Mouse (Mus musculus) stomach, embryonic 15.5 days (tissue): ENCODE measurements around the gene Ddx46. TPM values are rescaled to one million over a fixed set of nuclear protein-coding genes. Genes with fewer than 3 reads are reported as not detected.
A peak's percentile ranks its signal among the peaks of the same experiment; 100 is the strongest.

Experiments used
- ATAC-seq: fragments of 200-750 bp; cut with Nextera tagmentation; 2 replicates; pipeline ENCODE4 v1.8.0; 2017; ENCODE audit warnings: low read depth, moderate number of reproducible peaks, moderate TSS enrichment; ENCODE audit not compliant: insufficient read depth, low FRiP score
- H3K27ac ChIP-seq: fragments of 300-500 bp; sonication (generic); 2 replicates; pipeline ENCODE4 v1.5.1; 2015; ENCODE audit warnings: mild to moderate bottlenecking, inconsistent platforms
- H3K27me3 ChIP-seq: fragments of 300-500 bp; sonication (generic); replicated peaks from 2 replicates; pipeline ENCODE4 v1.6.1; 2015; ENCODE audit warnings: inconsistent platforms
- H3K36me3 ChIP-seq: fragments of 300-500 bp; sonication (generic); 2 replicates; pipeline ENCODE4 v1.6.1; 2015; ENCODE audit warnings: inconsistent platforms
- H3K4me1 ChIP-seq: fragments of 300-500 bp; sonication (generic); 2 replicates; pipeline ENCODE4 v1.6.1; 2015; ENCODE audit warnings: inconsistent platforms
- H3K4me2 ChIP-seq: fragments of 300-500 bp; sonication (generic); 2 replicates; pipeline ENCODE4 v1.6.1; 2015; ENCODE audit warnings: mild to moderate bottlenecking, inconsistent platforms
- H3K4me3 ChIP-seq: fragments of 300-500 bp; sonication (generic); replicated peaks from 2 replicates; pipeline ENCODE4 v1.5.1; 2015; ENCODE audit warnings: inconsistent platforms
- H3K9ac ChIP-seq: fragments of 300-500 bp; sonication (generic); 2 replicates; pipeline ENCODE4 v1.6.1; 2015; ENCODE audit warnings: inconsistent platforms
- H3K9me3 ChIP-seq: fragments of 300-500 bp; sonication (generic); 2 replicates; pipeline ENCODE4 v1.6.1; 2016; ENCODE audit warnings: inconsistent platforms
- WGBS: fragments of 180-500 bp; shearing (Covaris S2); methylation state at CpG from one replicate; pipeline ENCODE4 v1.1.7; 2015; 5-methylcytosine and 5-hydroxymethylcytosine counted together
- polyA plus RNA-seq: library from polyadenylated mRNA; unstranded; fragments of >200 nt; fragmentation: Nextera tagmentation; extraction: Ambion mirVana; gene quantifications from 2 replicates; pipeline ENCODE4 v1.2.1, GENCODE M21; 2015

Ddx46 gene
- 31.6 and 33.5 TPM in 2 replicates for polyA plus RNA-seq

DNA sequence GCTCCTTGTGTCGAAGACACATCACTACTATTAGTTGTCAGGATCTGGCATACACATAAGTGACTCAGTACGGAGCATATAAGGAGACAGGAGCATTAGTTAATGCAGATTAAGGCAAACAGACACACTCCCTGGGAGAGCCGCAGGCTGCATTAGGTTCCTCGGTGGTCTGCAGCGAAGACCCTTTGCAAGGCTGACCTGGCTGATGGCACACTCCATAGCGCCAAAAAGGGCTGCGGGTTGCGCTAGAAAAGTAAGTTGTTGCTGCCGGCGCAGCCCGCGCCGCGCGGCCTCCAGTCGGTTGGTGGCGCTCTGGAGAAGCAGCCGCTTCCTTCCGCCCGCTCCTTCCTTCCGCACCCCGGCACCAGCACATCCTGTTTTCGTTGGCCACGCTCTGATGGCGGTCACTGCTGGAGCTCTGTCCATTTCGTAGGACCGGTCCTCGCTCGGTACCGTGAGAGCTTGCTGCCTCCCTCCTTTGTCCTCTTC, at the start of gene Ddx46:
Ddx46 (plus strand) TSS at position 389 of the 489 bp plus-strand sequence.
- Histone ChIP-seq H3K9me3 (no peaks in the 10 kb centered on the region), H3K36me3 (peaks cover 28% of the 10 kb centered on the region), H3K4me2 (peak within 1 kb of the TSS; percentile 78), H3K4me3 (peak within 1 kb of the TSS; percentile 95), H3K9ac (peak within 1 kb of the TSS; percentile 89), H3K27ac (no peak within 1 kb of the TSS), H3K27me3 (no peaks in the 10 kb centered on the region), H3K4me1 (peaks cover 9% of the 10 kb centered on the region; the same call in 1 of the 2 replicates)
- WGBS, result 5% methylated on average over 30 of the region's 30 CpGs
- ATAC-seq, result peak; percentile 79

DNA sequence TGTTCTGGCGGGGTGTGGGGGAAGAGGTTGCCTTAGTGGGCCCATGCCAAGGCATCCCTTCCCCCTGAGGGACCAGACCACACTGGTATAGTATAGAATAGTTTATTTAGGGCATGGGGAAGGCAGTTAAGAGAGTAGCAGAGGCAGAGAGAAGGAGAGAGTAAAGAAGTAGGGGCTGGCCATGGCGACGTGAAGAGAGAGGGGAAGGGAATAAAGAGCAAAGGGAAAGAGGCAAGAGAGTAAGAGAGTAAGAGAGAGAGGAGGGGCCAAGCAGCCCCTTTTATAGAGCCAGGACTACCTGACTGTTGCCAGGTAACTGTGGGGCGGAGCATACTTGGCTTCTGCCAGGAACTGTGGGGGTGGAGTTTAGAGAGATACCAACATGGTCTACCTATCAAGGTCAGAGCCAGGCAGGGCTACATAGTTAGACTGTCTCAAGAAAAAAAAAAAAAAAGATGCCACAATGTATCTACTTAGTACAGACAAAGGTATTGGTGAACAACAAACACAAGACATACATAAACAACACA, 42.8 kb upstream of the Ddx46 start:
- Histone ChIP-seq H3K4me1 (peaks cover 7% of the 10 kb centered on the region; the same call in 1 of the 2 replicates), H3K27me3 (no peaks in the 10 kb centered on the region), H3K4me3 (no peak overlapping the region), H3K9me3 (no peaks in the 10 kb centered on the region), H3K9ac (no peak overlapping the region), H3K36me3 (peaks cover 20% of the 10 kb centered on the region), H3K27ac (no peak overlapping the region), H3K4me2 (no peak overlapping the region; the same call in 1 of the 2 replicates)
- WGBS, result 72% methylated on average over 4 of the region's 4 CpGs
- ATAC-seq, result no peak

DNA sequence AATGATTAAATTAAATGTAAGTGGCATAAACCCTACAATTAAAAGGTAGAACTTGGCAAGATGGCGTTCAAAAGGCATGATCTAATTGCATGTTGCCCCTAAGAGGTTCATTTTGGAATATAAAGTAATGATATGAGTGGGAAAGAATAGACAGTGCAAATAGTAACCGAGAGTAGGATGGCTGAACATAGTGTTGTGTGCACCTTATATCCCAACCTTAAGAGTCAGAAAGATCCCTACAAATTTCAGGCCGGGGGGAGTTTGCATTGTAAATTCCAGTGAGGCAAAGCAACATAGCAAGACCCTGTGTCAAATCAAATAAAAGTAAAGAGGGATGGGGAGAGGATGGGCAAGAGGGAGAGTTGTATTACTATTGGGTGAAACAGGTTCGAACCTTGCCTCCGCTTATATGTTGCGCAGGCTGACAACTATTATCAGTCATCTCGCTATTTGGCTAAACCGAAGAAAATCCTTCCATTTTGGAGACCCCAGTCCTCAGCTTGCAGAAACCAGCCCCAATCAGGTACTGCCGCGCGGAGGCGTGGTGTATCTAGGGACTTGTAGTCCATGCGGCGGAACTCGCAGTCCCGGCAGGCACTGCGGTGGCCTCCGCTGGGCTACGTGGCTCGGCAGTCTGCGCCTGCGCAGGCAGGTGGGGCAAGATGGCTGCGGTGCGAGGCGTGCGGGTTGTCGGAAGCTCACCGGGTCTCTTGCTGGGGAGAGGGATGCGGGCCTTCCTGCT, 42.1 kb upstream of the Ddx46 start:
- no peaks in the 10 kb centered on the region for H3K9me3 ChIP-seq
- H3K4me2 ChIP-seq, result peak overlapping the region; percentile 57
- H3K4me3 ChIP-seq, result peak overlapping the region; percentile 72
- peaks cover 25% of the 10 kb centered on the region for H3K36me3 ChIP-seq
- H3K4me1 ChIP-seq, result peaks cover 7% of the 10 kb centered on the region; the same call in 1 of the 2 replicates
- no peaks in the 10 kb centered on the region for H3K27me3 ChIP-seq
- H3K9ac ChIP-seq, result peak overlapping the region; percentile 92
- H3K27ac ChIP-seq, result peak overlapping the region; percentile 54; the same call in 1 of the 2 replicates
- ATAC-seq, result peak; percentile 98
- WGBS, result 4% methylated on average over 29 of the region's 29 CpGs

DNA sequence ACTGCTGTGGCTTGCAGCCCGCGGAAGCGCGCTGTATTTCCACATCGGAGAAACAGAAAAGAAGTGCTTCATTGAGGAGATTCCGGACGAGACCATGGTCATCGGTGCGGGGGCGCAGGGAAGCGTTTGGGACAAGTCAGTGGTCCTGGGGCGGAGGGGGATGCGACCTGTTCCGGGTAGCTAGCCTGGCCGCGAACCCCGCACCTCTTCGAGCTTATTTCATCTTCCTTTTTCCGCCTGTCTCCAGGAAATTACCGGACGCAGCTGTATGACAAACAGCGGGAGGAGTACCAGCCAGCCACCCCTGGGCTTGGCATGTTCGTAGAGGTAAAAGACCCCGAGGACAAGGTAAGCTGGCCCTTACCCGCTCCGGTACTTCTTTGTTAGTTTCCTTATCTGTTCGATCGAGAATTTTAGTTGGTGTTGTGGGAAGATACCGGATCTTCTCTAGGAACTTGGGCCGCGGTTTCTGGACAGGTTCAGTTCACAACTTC, 41.5 kb upstream of the Ddx46 start:
- under 1% methylated on average over 31 of the region's 31 CpGs for WGBS
- Histone ChIP-seq H3K4me2 (peak overlapping the region; percentile 57), H3K27ac (peak overlapping the region; percentile 54)

DNA sequence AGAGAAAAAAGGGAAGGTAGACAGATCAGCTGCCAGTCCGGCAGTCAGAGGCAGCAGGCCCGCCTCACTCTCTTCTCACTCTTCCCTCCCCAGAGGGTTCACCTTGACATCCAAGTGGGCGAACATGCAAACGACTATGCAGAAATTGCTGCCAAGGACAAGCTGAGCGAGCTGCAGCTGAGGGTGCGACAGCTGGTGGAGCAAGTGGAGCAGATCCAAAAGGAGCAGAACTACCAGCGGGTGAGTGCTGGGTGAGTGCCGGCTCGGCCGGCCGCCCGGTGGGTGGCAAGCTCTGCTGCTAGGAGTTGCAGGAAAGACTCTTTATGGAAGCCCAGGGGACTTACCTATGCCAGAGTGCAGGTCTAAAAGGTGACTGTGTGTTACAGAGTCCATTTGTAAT, 39.5 kb upstream of the Ddx46 start:
- H3K27ac ChIP-seq, result no peak overlapping the region
- H3K27me3 ChIP-seq, result no peaks in the 10 kb centered on the region
- no peak overlapping the region for H3K4me2 ChIP-seq
- no peak overlapping the region for H3K9ac ChIP-seq
- H3K4me1 ChIP-seq, result peaks cover 8% of the 10 kb centered on the region; the same call in 1 of the 2 replicates
- WGBS, result 89% methylated on average over 12 of the region's 12 CpGs
- no peaks in the 10 kb centered on the region for H3K9me3 ChIP-seq
- no peak overlapping the region for H3K4me3 ChIP-seq
- ATAC-seq, result no peak
- H3K36me3 ChIP-seq, result peaks cover 30% of the 10 kb centered on the region

More for the DNA sequence above, 41.5 kb upstream of the Ddx46 start:
- Histone ChIP-seq H3K9ac (peak overlapping the region; percentile 92), H3K27me3 (no peaks in the 10 kb centered on the region), H3K4me1 (peaks cover 7% of the 10 kb centered on the region; the same call in 1 of the 2 replicates), H3K36me3 (peaks cover 30% of the 10 kb centered on the region), H3K4me3 (peak overlapping the region; percentile 72), H3K9me3 (no peaks in the 10 kb centered on the region)
- peak; percentile 17; the same call in 1 of the 2 replicates for ATAC-seq

DNA sequence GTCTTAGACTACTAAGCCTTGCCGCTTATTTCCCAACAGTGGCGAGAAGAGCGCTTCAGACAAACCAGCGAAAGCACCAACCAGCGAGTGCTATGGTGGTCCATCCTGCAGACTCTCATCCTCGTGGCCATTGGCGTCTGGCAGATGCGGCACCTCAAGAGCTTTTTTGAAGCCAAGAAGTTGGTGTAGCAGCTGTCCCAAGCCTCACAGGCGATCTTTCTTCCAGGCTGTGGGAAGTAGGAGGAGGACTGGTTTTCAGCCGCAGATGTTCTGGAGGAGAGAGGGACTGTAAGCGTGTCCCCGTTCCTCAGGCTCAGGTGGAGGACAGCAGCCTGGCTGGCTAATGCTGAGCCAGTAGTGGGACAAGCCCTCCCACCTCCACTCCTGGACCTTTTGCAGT, 38.0 kb upstream of the Ddx46 start:
- no peak overlapping the region for H3K4me3 ChIP-seq
- peaks cover 30% of the 10 kb centered on the region for H3K36me3 ChIP-seq
- H3K27ac ChIP-seq, result no peak overlapping the region
- 96% methylated on average over 12 of the region's 12 CpGs for WGBS
- H3K4me2 ChIP-seq, result no peak overlapping the region
- ATAC-seq, result no peak
- no peaks in the 10 kb centered on the region for H3K27me3 ChIP-seq
- peaks cover 15% of the 10 kb centered on the region for H3K4me1 ChIP-seq
- H3K9me3 ChIP-seq, result no peaks in the 10 kb centered on the region
- no peak overlapping the region for H3K9ac ChIP-seq

DNA sequence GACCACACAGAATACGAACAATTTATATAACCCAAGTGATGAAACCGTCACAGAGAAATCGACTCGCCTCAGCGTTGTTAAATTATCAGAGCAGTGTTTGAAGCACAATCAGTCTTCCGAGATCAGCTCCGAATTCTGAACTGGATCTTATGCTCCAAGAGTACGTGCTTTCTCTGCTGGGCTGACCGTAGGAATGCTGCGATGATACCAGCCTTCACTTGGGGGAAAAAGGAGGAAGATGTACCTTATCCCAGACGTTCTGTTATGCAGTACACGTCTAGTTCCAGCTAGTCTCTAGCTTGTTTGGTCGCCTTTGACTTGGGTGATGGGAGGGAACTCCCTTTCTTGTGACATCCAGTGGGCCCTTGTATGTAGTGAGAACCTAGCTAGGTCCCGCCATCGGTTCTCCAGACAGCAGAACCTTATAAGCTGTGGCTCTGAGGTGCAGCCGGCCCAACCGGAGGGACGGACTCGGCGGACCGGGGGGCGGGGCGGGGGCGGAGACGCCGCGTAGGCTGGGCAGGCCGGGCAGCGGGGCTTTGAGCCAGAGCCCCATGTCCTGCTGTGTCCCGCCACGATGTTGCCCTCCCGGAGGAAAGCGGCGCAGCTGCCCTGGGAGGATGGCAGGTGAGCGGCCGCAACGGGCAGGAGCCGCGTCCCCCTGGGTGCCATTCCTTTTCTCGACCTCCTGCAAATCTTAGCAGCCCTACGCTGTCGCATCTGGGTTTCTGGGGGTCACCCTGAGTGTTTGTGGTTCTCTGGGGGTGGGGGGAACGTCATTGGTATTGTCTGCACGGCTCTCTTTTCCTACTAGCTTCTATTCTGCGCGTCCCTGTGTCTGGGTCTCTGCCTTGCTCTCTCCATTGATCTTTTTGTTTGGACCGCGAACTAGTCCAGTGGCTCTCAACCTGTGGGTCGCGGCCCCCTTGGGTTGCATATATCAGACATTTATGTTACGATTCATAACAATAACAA, 35.0 kb upstream of the Ddx46 start, which contains the start of gene B4galt7:
B4galt7 (plus strand) TSS at position 331 of the 975 bp plus-strand sequence.
- peaks cover 30% of the 10 kb centered on the region for H3K36me3 ChIP-seq
- H3K4me2 ChIP-seq, result peak within 1 kb of the TSS; percentile 71
- H3K4me1 ChIP-seq, result peaks cover 8% of the 10 kb centered on the region
- WGBS, result 8% methylated on average over 51 of the region's 51 CpGs
- H3K27me3 ChIP-seq, result no peaks in the 10 kb centered on the region
- peak within 1 kb of the TSS; percentile 95 for H3K4me3 ChIP-seq
- peak within 1 kb of the TSS; percentile 77 for H3K9ac ChIP-seq
- peak within 1 kb of the TSS; percentile 35; the same call in 1 of the 2 replicates for H3K27ac ChIP-seq
- peak; percentile 87 for ATAC-seq
- no peaks in the 10 kb centered on the region for H3K9me3 ChIP-seq

DNA sequence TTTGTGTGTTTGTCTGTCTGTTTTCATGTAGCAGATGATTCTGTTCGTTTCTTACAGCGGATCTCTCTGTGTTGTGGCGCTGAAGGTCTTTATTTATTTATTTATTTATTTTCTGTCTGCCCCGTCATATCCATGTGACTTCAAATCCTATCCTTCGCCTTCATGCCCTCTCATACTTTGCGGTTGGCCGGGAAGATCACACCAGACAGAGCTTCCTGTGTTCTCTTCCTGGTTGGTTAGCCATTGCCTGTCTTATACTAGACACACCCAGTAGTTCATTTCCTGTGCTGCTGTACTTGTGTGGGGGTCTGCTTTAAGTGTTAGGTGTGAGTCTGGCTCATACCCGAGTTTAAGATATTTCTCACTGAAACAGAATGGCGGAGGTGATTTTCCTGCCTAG, 34.2 kb upstream of the Ddx46 start:
- peak overlapping the region; percentile 95 for H3K4me3 ChIP-seq
- no peaks in the 10 kb centered on the region for H3K27me3 ChIP-seq
- H3K36me3 ChIP-seq, result peaks cover 23% of the 10 kb centered on the region
- peak overlapping the region; percentile 71 for H3K4me2 ChIP-seq
- H3K9ac ChIP-seq, result peak overlapping the region; percentile 77; the same call in 1 of the 2 replicates
- peaks cover 8% of the 10 kb centered on the region for H3K4me1 ChIP-seq
- ATAC-seq, result no peak
- WGBS, result 16% methylated on average over 9 of the region's 9 CpGs
- H3K27ac ChIP-seq, result no peak overlapping the region
- no peaks in the 10 kb centered on the region for H3K9me3 ChIP-seq

DNA sequence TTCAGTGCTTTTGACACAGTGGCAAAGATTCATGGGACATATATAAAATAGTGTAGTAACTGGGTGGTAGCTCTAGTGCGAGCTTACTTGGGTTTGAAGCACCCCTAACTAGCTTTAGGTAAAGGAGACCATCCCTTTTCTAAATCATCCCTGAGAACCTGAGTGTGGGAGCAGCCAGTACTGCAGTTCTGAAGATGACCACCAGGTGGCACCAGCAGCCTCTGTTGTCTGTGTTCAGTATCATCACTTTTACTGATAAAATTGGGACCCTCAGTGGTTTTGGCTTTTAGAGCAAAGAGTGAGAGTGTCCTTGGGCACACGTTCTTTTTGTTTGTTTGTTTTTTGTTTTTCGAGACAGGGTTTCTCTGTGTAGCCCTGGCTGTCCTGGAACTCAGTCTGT, 33.2 kb upstream of the Ddx46 start:
- no peak overlapping the region for H3K4me2 ChIP-seq
- no peak overlapping the region for H3K4me3 ChIP-seq
- H3K9ac ChIP-seq, result no peak overlapping the region
- no peak overlapping the region for H3K27ac ChIP-seq
- no peak for ATAC-seq
- H3K27me3 ChIP-seq, result no peaks in the 10 kb centered on the region
- 6% methylated on average over 3 of the region's 3 CpGs for whole genome bisulfite sequencing
- no peaks in the 10 kb centered on the region for H3K9me3 ChIP-seq
- H3K36me3 ChIP-seq, result peaks cover 14% of the 10 kb centered on the region
- peaks cover 8% of the 10 kb centered on the region for H3K4me1 ChIP-seq

DNA sequence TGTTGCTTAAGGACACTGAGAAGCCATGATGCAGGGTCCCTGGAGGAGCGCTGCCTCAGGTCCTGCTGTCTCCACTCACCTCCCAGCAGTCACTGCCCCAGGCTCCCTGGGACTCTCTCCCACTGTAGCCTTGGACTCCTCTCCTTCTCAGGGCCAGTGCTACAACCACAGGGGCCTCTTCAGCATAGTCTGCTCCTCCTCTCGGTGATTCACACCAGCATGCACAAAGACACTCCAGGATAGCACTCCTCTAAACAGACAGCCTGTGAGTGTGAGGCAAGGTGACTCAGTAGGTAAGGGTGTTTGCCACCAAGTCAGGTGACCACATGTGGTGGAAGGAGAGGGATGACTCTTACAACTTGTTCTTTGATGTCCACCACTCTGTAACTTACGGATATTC, 30.2 kb upstream of the Ddx46 start:
- whole genome bisulfite sequencing, result 89% methylated on average over 3 of the region's 3 CpGs
- H3K9me3 ChIP-seq, result no peaks in the 10 kb centered on the region
- no peak overlapping the region for H3K4me2 ChIP-seq
- no peaks in the 10 kb centered on the region for H3K27me3 ChIP-seq
- peaks cover 20% of the 10 kb centered on the region for H3K36me3 ChIP-seq
- H3K27ac ChIP-seq, result no peak overlapping the region
- peaks cover 8% of the 10 kb centered on the region for H3K4me1 ChIP-seq
- no peak overlapping the region for H3K4me3 ChIP-seq
- no peak for ATAC-seq
- no peak overlapping the region for H3K9ac ChIP-seq

DNA sequence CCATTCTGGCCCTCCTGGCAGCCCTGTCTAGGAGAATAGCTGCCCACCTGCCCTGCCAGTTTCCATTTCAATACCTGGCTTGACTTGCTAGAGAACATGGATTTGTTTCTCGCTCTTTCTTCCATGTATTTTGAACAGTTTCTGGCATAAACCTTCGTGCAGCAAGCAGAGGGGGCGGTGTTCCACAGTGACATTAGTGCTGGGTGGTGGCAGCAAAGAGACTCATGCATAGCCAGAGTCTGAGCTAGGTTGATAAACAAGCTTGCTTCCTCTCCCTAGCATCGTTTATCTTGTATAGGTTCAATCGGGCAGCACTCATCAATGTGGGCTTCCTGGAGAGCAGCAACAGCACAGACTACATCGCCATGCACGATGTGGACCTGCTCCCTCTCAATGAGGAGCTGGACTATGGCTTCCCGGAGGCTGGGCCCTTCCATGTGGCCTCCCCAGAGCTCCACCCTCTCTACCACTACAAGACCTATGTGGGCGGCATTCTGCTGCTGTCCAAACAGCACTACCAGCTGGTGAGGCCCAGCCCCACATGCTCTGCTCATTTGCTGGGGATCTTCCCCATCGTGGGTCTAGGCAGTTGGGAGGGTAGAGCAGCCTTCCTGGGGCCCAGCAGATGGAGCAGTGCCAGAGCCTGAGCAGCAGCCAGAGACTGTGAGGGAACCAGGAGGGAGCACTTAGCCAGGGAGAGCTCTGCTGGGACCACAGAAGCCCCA, 27.8 kb upstream of the Ddx46 start:
- H3K9ac ChIP-seq, result no peak overlapping the region
- no peaks in the 10 kb centered on the region for H3K9me3 ChIP-seq
- no peak for ATAC-seq
- no peak overlapping the region for H3K4me2 ChIP-seq
- H3K4me1 ChIP-seq, result no peaks in the 10 kb centered on the region
- no peak overlapping the region for H3K4me3 ChIP-seq
- H3K36me3 ChIP-seq, result peaks cover 25% of the 10 kb centered on the region
- H3K27me3 ChIP-seq, result no peaks in the 10 kb centered on the region
- H3K27ac ChIP-seq, result no peak overlapping the region
- WGBS, result 76% methylated on average over 10 of the region's 10 CpGs
